Mouse (Mus musculus) hindbrain, embryonic 10.5 days (tissue): ENCODE measurements around the gene Zpbp. TPM values are rescaled to one million over a fixed set of nuclear protein-coding genes. Genes with fewer than 3 reads are reported as not detected.

Experiments
- DNase-seq: peaks from one replicate; pipeline ENCODE4 v3.0.0-alpha.2; 2017; ENCODE audit warnings: low spot score
- H3K27ac ChIP-seq: fragments of 300-500 bp; sonication (generic); 2 replicates; pipeline ENCODE4 v1.5.1; 2016; ENCODE audit warnings: mild to moderate bottlenecking, moderate library complexity
- H3K27me3 ChIP-seq: fragments of 300-500 bp; sonication (generic); 2 replicates; pipeline ENCODE4 v1.6.1; 2016; ENCODE audit warnings: mild to moderate bottlenecking; ENCODE audit not compliant: poor library complexity, insufficient read depth, severe bottlenecking
- H3K36me3 ChIP-seq: fragments of 300-500 bp; sonication (generic); 2 replicates; pipeline ENCODE4 v1.6.1; 2016; ENCODE audit warnings: mild to moderate bottlenecking, moderate library complexity
- H3K4me1 ChIP-seq: fragments of 300-500 bp; sonication (generic); replicated peaks from 2 replicates; pipeline ENCODE4 v1.6.1; 2016; ENCODE audit warnings: mild to moderate bottlenecking
- H3K4me3 ChIP-seq: fragments of 300-500 bp; sonication (generic); 2 replicates; pipeline ENCODE4 v1.5.1; 2016; ENCODE audit warnings: mild to moderate bottlenecking, moderate library complexity
- H3K9me3 ChIP-seq: fragments of 300-500 bp; sonication (generic); 2 replicates; pipeline ENCODE4 v1.6.1; 2016; ENCODE audit warnings: mild to moderate bottlenecking, moderate library complexity
- WGBS: fragments of 180-500 bp; shearing (Covaris S2); methylation state at CpG from one replicate; pipeline ENCODE4 v1.1.7; 2016; 5-methylcytosine and 5-hydroxymethylcytosine counted together
- polyA plus RNA-seq: library from polyadenylated mRNA; unstranded; fragments of >200 nt; fragmentation: Nextera tagmentation; extraction: Ambion mirVana; gene quantifications from 2 replicates; pipeline ENCODE4 v1.2.1, GENCODE M21; 2016

The Zpbp gene
- polyA plus RNA-seq, 1 experiment from 2014 or later = 0.61 TPM

GRCm38 (mm10) chr11:11393164-11393563, 69.0 kb downstream of the Zpbp start:
- Histone ChIP-seq H3K4me3 (no peak overlapping the region), H3K27me3 (no peaks in the 10 kb centered on the region)
- 94% methylated on average over 10 of the region's 10 CpGs for WGBS

GRCm38 (mm10) chr11:11371305-11371704, 90.9 kb downstream of the Zpbp start:
- Histone ChIP-seq H3K27ac (no peak overlapping the region), H3K4me3 (no peak overlapping the region), H3K36me3 (no peaks in the 10 kb centered on the region), H3K9me3 (no peaks in the 10 kb centered on the region), H3K4me1 (no peaks in the 10 kb centered on the region), H3K27me3 (no peaks in the 10 kb centered on the region)
- 88% methylated on average over 5 of the region's 5 CpGs for WGBS
- no peak for DNase-seq

More at GRCm38 (mm10) chr11:11393164-11393563, 69.0 kb downstream of the Zpbp start:
- no peak for DNase-seq
- Histone ChIP-seq H3K4me1 (no peaks in the 10 kb centered on the region), H3K27ac (no peak overlapping the region), H3K36me3 (no peaks in the 10 kb centered on the region), H3K9me3 (peaks cover 10% of the 10 kb centered on the region; the same call in 1 of the 2 replicates)

GRCm38 (mm10) chr11:11283512-11283911, 178.7 kb downstream of the Zpbp start:
- Histone ChIP-seq H3K36me3 (peaks cover 3% of the 10 kb centered on the region; the same call in 1 of the 2 replicates), H3K27me3 (no peaks in the 10 kb centered on the region), H3K4me3 (no peak overlapping the region), H3K9me3 (no peaks in the 10 kb centered on the region), H3K27ac (no peak overlapping the region), H3K4me1 (no peaks in the 10 kb centered on the region)
- DNase-seq = no peak
- WGBS = 88% methylated on average over 3 of the region's 3 CpGs

GRCm38 (mm10) chr11:11280128-11280527, 182.1 kb downstream of the Zpbp start:
- no peak for DNase-seq

GRCm38 (mm10) chr11:11257348-11257747, 204.9 kb downstream of the Zpbp start:
- H3K9me3 ChIP-seq = no peaks in the 10 kb centered on the region
- H3K4me3 ChIP-seq = no peak overlapping the region
- H3K36me3 ChIP-seq = no peaks in the 10 kb centered on the region
- no peak overlapping the region for H3K27ac ChIP-seq
- H3K4me1 ChIP-seq = no peaks in the 10 kb centered on the region
- no peak for DNase-seq
- WGBS = 82% methylated on average over 1 of the region's 1 CpGs
- no peaks in the 10 kb centered on the region for H3K27me3 ChIP-seq

More at GRCm38 (mm10) chr11:11280128-11280527, 182.1 kb downstream of the Zpbp start:
- Histone ChIP-seq H3K27ac (no peak overlapping the region), H3K27me3 (no peaks in the 10 kb centered on the region), H3K36me3 (no peaks in the 10 kb centered on the region), H3K4me3 (no peak overlapping the region), H3K9me3 (no peaks in the 10 kb centered on the region), H3K4me1 (no peaks in the 10 kb centered on the region)

GRCm38 (mm10) chr11:11242694-11243377, 219.4 kb downstream of the Zpbp start:
- 81% methylated on average over 6 of the region's 6 CpGs for WGBS
- no peak overlapping the region for H3K4me3 ChIP-seq
- no peaks in the 10 kb centered on the region for H3K4me1 ChIP-seq
- no peak for DNase-seq
- no peaks in the 10 kb centered on the region for H3K36me3 ChIP-seq
- no peaks in the 10 kb centered on the region for H3K9me3 ChIP-seq
- H3K27ac ChIP-seq = no peak overlapping the region
- H3K27me3 ChIP-seq = no peaks in the 10 kb centered on the region

- Histone ChIP-seq H3K27ac (no peak overlapping the region), H3K27me3 (no peaks in the 10 kb centered on the region), H3K4me3 (no peak overlapping the region), H3K36me3 (no peaks in the 10 kb centered on the region), H3K9me3 (no peaks in the 10 kb centered on the region), H3K4me1 (no peaks in the 10 kb centered on the region)
- 79% methylated on average over 1 of the region's 1 CpGs for WGBS
- no peak for DNase-seq
Measured at GRCm38 (mm10) chr11:11239346-11239745, 222.9 kb downstream of the Zpbp start.

Other genes starting within 250 kb of the Zpbp start
- 1.2 and 1.8 TPM in 2 replicates for gene Spata48, start 314 bp downstream of the Zpbp start, polyA plus RNA-seq
- gene 4930512M02Rik, start 165.4 kb upstream of the Zpbp start, polyA plus RNA-seq = not detected in 2 replicates
- 2.0 and 3.6 TPM in 2 replicates for gene Ikzf1, start 222.6 kb upstream of the Zpbp start, polyA plus RNA-seq